Mouse (Mus musculus) hindbrain, embryonic 14.5 days (tissue): ENCODE measurements around the gene Pla2g15. TPM values are rescaled to one million over a fixed set of nuclear protein-coding genes. Genes with fewer than 3 reads are reported as not detected.

Source experiments
- ATAC-seq: fragments of 200-750 bp; cut with Nextera tagmentation; 2 replicates; pipeline ENCODE4 v1.8.0; 2017; ENCODE audit warnings: moderate number of reproducible peaks, mild to moderate bottlenecking, moderate TSS enrichment, moderate library complexity; ENCODE audit not compliant: low FRiP score
- DNase-seq: peaks from one replicate; pipeline ENCODE4 v3.0.0-alpha.2; 2015; ENCODE audit warnings: low spot score
- H3K27ac ChIP-seq: fragments of 300-500 bp; sonication (generic); 2 replicates; pipeline ENCODE4 v1.5.1; 2014; ENCODE audit warnings: mild to moderate bottlenecking, moderate library complexity
- H3K27me3 ChIP-seq: fragments of 300-500 bp; sonication (generic); 2 replicates; pipeline ENCODE4 v1.6.1; 2014; ENCODE audit warnings: mild to moderate bottlenecking, low read length, mixed read lengths; ENCODE audit not compliant: control insufficient read depth, insufficient read depth
- H3K36me3 ChIP-seq: fragments of 300-500 bp; sonication (generic); replicated peaks from 2 replicates; pipeline ENCODE4 v1.6.1; 2014; ENCODE audit not compliant: control insufficient read depth, insufficient read depth
- H3K4me1 ChIP-seq: fragments of 300-500 bp; sonication (generic); replicated peaks from 2 replicates; pipeline ENCODE4 v1.6.1; 2014; ENCODE audit warnings: antibody characterized with exemption, low read length, mixed read lengths; ENCODE audit not compliant: control insufficient read depth, insufficient read depth
- H3K4me2 ChIP-seq: fragments of 300-500 bp; sonication (generic); replicated peaks from 2 replicates; pipeline ENCODE4 v1.6.1; 2014; ENCODE audit warnings: mild to moderate bottlenecking, moderate library complexity
- H3K4me3 ChIP-seq: fragments of 300-500 bp; sonication (generic); replicated peaks from 2 replicates; pipeline ENCODE4 v1.5.1; 2014; ENCODE audit warnings: mild to moderate bottlenecking, low read length
- H3K9ac ChIP-seq: fragments of 300-500 bp; sonication (generic); 2 replicates; pipeline ENCODE4 v1.6.1; 2014
- H3K9me3 ChIP-seq: fragments of 300-500 bp; sonication (generic); 2 replicates; pipeline ENCODE4 v1.6.1; 2016; ENCODE audit warnings: low read length; ENCODE audit not compliant: control insufficient read depth
- WGBS: fragments of 180-500 bp; shearing (Covaris S2); extraction: QIAGEN DNeasy Blood & Tissue Kit; methylation state at CpG from one replicate; pipeline ENCODE4 v1.1.7; 2014; 5-methylcytosine and 5-hydroxymethylcytosine counted together
- polyA plus RNA-seq: library from polyadenylated mRNA; unstranded; fragments of >200 nt; fragmentation: Nextera tagmentation; extraction: Ambion mirVana; gene quantifications from 2 replicates; pipeline ENCODE4 v1.2.1, GENCODE M21; 2014

The Pla2g15 gene
- polyA plus RNA-seq, 1 experiment from 2014 or later: 7.9 TPM

GRCm38 (mm10) chr8:106132356-106132755 is 17.8 kb upstream of the Pla2g15 start:
- 93% methylated on average over 11 of the region's 11 CpGs for WGBS
- peaks cover 39% of the 10 kb centered on the region for H3K36me3 ChIP-seq
- peaks cover 17% of the 10 kb centered on the region for H3K4me1 ChIP-seq
- H3K27ac ChIP-seq: no peak overlapping the region
- no peak overlapping the region for H3K4me3 ChIP-seq
- peaks cover 44% of the 10 kb centered on the region for H3K27me3 ChIP-seq
- H3K4me2 ChIP-seq: no peak overlapping the region
- no peak for ATAC-seq
- no peaks in the 10 kb centered on the region for H3K9me3 ChIP-seq
- H3K9ac ChIP-seq: no peak overlapping the region
- DNase-seq: no peak

- no peak for DNase-seq
- WGBS: 66% methylated on average over 13 of the region's 13 CpGs
- no peak for ATAC-seq
- Histone ChIP-seq H3K27ac (no peak overlapping the region), H3K4me3 (no peak overlapping the region), H3K9ac (no peak overlapping the region), H3K36me3 (peaks cover 27% of the 10 kb centered on the region), H3K9me3 (no peaks in the 10 kb centered on the region), H3K27me3 (peaks cover 56% of the 10 kb centered on the region), H3K4me2 (no peak overlapping the region), H3K4me1 (peaks cover 22% of the 10 kb centered on the region)
Observed at GRCm38 (mm10) chr8:106133526-106133925, 16.7 kb upstream of the Pla2g15 start.

GRCm38 (mm10) chr8:106133946-106134345 is 16.3 kb upstream of the Pla2g15 start:
- H3K36me3 ChIP-seq: peaks cover 23% of the 10 kb centered on the region
- H3K9me3 ChIP-seq: no peaks in the 10 kb centered on the region
- H3K4me2 ChIP-seq: no peak overlapping the region
- peaks cover 60% of the 10 kb centered on the region for H3K27me3 ChIP-seq
- no peak overlapping the region for H3K4me3 ChIP-seq
- ATAC-seq (no peak), DNase-seq (no peak)
- H3K9ac ChIP-seq: no peak overlapping the region
- 77% methylated on average over 6 of the region's 6 CpGs for WGBS
- peaks cover 22% of the 10 kb centered on the region for H3K4me1 ChIP-seq
- no peak overlapping the region for H3K27ac ChIP-seq

- peaks cover 70% of the 10 kb centered on the region for H3K27me3 ChIP-seq
- no peak overlapping the region for H3K9ac ChIP-seq
- H3K9me3 ChIP-seq: no peaks in the 10 kb centered on the region
- H3K27ac ChIP-seq: no peak overlapping the region
- peaks cover 22% of the 10 kb centered on the region for H3K4me1 ChIP-seq
- ATAC-seq (no peak), DNase-seq (no peak)
- H3K4me2 ChIP-seq: no peak overlapping the region
- WGBS: 36% methylated on average over 14 of the region's 14 CpGs
- peaks cover 13% of the 10 kb centered on the region for H3K36me3 ChIP-seq
- H3K4me3 ChIP-seq: no peak overlapping the region
Observed at GRCm38 (mm10) chr8:106134751-106135571, 15.2 kb upstream of the Pla2g15 start.

GRCm38 (mm10) chr8:106135672-106136071 is 14.5 kb upstream of the Pla2g15 start:
- no peak overlapping the region for H3K9ac ChIP-seq
- peak overlapping the region; percentile 68 for H3K4me2 ChIP-seq
- H3K27ac ChIP-seq: no peak overlapping the region
- DNase-seq (no peak), ATAC-seq (no peak)
- H3K27me3 ChIP-seq: peaks cover 75% of the 10 kb centered on the region
- peak overlapping the region; percentile 40; the same call in 1 of the 2 replicates for H3K4me3 ChIP-seq
- WGBS: 7% methylated on average over 19 of the region's 19 CpGs
- H3K9me3 ChIP-seq: no peaks in the 10 kb centered on the region
- peaks cover 22% of the 10 kb centered on the region for H3K4me1 ChIP-seq
- H3K36me3 ChIP-seq: peaks cover 8% of the 10 kb centered on the region

GRCm38 (mm10) chr8:106136156-106137130 is 13.8 kb upstream of the Pla2g15 start, which contains the start of gene Esrp2:
Gene Esrp2 (minus strand): TSS chr8:106136974.
- WGBS: 1% methylated on average over 77 of the region's 86 CpGs

GRCm38 (mm10) chr8:106137218-106137905 is 12.8 kb upstream of the Pla2g15 start:
- WGBS: 5% methylated on average over 22 of the region's 22 CpGs

More at GRCm38 (mm10) chr8:106136156-106137130, 13.8 kb upstream of the Pla2g15 start, which contains the start of gene Esrp2:
- ATAC-seq (no peak), DNase-seq (no peak)
- Histone ChIP-seq H3K4me3 (peak within 1 kb of the TSS; percentile 40), H3K9ac (peak within 1 kb of the TSS; percentile 46), H3K9me3 (no peaks in the 10 kb centered on the region), H3K27me3 (peaks cover 75% of the 10 kb centered on the region), H3K27ac (no peak within 1 kb of the TSS), H3K4me1 (peaks cover 22% of the 10 kb centered on the region), H3K36me3 (peaks cover 8% of the 10 kb centered on the region), H3K4me2 (peak within 1 kb of the TSS; percentile 68)

GRCm38 (mm10) chr8:106137906-106138477 is 12.2 kb upstream of the Pla2g15 start:
- under 1% methylated on average over 24 of the region's 24 CpGs for WGBS

More at GRCm38 (mm10) chr8:106137218-106137905, 12.8 kb upstream of the Pla2g15 start:
- peaks cover 22% of the 10 kb centered on the region for H3K4me1 ChIP-seq
- H3K4me3 ChIP-seq: peak overlapping the region; percentile 40
- H3K27me3 ChIP-seq: peaks cover 75% of the 10 kb centered on the region
- DNase-seq: no peak
- ATAC-seq: no peak
- H3K9ac ChIP-seq: peak overlapping the region; percentile 46; the same call in 1 of the 2 replicates
- H3K9me3 ChIP-seq: no peaks in the 10 kb centered on the region
- peak overlapping the region; percentile 68 for H3K4me2 ChIP-seq
- H3K27ac ChIP-seq: no peak overlapping the region
- H3K36me3 ChIP-seq: peaks cover 6% of the 10 kb centered on the region

More at GRCm38 (mm10) chr8:106137906-106138477, 12.2 kb upstream of the Pla2g15 start:
- no peaks in the 10 kb centered on the region for H3K9me3 ChIP-seq
- peaks cover 75% of the 10 kb centered on the region for H3K27me3 ChIP-seq
- H3K4me1 ChIP-seq: peaks cover 22% of the 10 kb centered on the region
- no peak for ATAC-seq
- H3K36me3 ChIP-seq: no peaks in the 10 kb centered on the region
- H3K27ac ChIP-seq: no peak overlapping the region
- peak overlapping the region; percentile 40 for H3K4me3 ChIP-seq
- peak overlapping the region; percentile 68 for H3K4me2 ChIP-seq
- H3K9ac ChIP-seq: peak overlapping the region; percentile 46
- DNase-seq: no peak
